Mouse (Mus musculus) hindbrain, embryonic 12.5 days (tissue): Measurements from ENCODE around the gene Ephx1. TPM values are rescaled to one million over a fixed set of nuclear protein-coding genes. Genes with fewer than 3 reads are reported as not detected.

Experiments
- polyA plus RNA-seq: library from polyadenylated mRNA; unstranded; fragments of >200 nt; fragmentation: Nextera tagmentation; extraction: Ambion mirVana; gene quantifications from 2 replicates; pipeline ENCODE4 v1.2.1, GENCODE M21; 2016

Ephx1 gene
- polyA plus RNA-seq, 1 experiment from 2014 or later = 2.1 TPM

Other genes with a start within 250 kb of the Ephx1 start
- gene H3f3a, start 207.0 kb downstream of the Ephx1 start, polyA plus RNA-seq = 3,274 and 3,635 TPM in 2 replicates
- 35.6 and 39.7 TPM in 2 replicates for gene Sde2, start 169.8 kb downstream of the Ephx1 start, polyA plus RNA-seq
- 0.08 TPM in 1 of 2 replicates, not detected in the other for gene Lefty2, start 127.8 kb downstream of the Ephx1 start, polyA plus RNA-seq
- gene Pycr2, start 116.6 kb downstream of the Ephx1 start, polyA plus RNA-seq = 80.3 and 91.6 TPM in 2 replicates
- 0.46 and 1.7 TPM in 2 replicates for gene Lefty1, start 85.9 kb downstream of the Ephx1 start, polyA plus RNA-seq
- 6.9 and 7.2 TPM in 2 replicates for gene Tmem63a, start 78.6 kb downstream of the Ephx1 start, polyA plus RNA-seq
- gene 9130409I23Rik, start 30.3 kb upstream of the Ephx1 start, polyA plus RNA-seq = 0.10 TPM in 1 of 2 replicates, not detected in the other
- 42.1 and 42.2 TPM in 2 replicates for gene Nvl, start 123.3 kb upstream of the Ephx1 start, polyA plus RNA-seq
- gene Cnih4, start 123.8 kb upstream of the Ephx1 start, polyA plus RNA-seq = 60.7 and 63.1 TPM in 2 replicates
- gene Wdr26, start 191.1 kb upstream of the Ephx1 start, polyA plus RNA-seq = 46.5 and 47.0 TPM in 2 replicates